Mouse (Mus musculus): ENCODE data around the gene Malsu1.

The Malsu1 gene

DNA sequence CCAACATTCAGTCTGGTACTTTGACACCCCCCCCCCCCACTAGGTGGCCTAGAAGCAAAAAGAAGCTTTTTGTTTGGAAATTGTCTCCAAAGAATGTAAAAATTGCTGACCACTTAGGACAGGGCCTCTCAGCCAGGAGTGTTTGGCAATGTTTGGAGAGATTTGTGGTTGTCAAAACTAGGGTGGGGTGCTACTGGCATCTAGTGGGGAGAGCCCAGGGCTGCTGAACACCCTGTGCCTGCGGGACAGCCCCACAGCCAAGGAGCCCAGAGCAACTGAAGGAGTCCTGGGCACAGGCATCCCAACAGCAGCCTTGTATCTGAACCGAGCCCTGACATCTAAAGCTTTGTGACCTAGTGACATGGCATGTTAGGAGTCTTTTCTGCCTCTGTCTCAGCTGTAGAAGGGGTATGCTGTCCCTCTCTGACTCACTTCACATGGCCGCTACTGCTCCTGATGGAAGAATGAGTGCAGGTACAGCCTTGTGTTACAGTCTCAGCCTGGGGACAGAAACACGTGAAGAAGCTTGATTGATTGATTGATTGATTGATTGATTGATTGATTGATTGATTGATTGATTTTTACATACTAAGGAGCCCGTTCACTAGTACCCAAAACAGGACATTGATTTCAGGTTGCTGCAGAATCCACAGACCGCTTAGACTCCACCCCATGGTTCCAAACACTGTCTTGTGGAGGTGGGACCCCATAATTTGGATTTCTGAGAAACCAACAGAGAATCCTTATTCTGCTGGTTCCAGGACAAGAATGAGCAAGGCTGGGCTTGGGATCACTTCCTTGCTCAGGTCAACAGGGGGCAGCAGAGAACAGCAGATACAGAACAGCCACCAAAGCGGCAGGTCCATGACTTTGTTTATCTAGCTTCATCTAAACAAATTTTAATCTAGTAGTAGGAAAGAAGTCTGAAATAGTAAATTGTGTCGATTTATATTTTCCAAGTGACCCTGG is 16.3 kb upstream of the Malsu1 start:
- ATAC-seq (ENCODE audit: insufficient number of reproducible peaks, low FRiP score, low TSS enrichment), result peak; percentile 45; the same call in 1 of the 2 replicates

DNA sequence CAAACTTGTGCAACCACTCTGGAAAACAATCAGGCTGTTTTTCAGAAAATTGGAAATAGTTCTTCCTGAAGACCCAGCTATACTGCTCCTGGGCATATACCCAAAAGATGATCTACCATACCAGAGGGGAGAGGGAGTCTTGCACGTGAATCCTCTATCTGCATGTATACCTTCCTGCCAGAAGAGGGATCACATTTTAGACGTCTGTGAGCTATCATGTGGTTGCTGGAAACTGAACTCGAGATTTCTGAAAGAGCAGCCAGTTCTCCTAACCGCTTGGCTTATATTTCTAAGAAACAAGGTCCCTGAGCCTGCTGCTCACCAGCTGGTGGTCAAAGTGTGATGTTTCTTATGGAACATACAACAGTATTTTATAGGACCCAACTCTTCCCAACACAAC is 5.2 kb upstream of the Malsu1 start:
- no peak for ATAC-seq (ENCODE audit: insufficient number of reproducible peaks, low FRiP score, low TSS enrichment)

DNA sequence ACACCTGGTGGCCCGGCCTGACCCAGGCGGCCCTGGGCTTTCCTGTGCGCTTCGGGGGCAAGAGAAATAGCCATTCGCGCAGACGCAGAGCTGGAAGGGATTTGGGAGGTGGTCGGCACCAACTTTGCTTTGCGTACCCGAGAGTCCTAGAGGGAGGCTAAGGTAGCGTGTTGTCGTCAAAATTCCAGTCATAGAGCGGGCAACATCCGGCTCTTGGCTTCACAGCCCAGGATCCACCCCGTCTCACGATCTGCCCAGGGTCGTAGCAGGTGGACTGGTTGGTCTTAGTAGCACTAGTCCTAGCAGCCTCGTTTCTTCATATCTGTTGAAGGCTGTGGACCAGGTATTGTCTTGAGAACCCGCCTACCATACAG is 509 bp downstream of the Malsu1 start:
- ATAC-seq (ENCODE audit: insufficient number of reproducible peaks, low FRiP score, low TSS enrichment), result no peak; the same call in 1 of the 2 replicates

DNA sequence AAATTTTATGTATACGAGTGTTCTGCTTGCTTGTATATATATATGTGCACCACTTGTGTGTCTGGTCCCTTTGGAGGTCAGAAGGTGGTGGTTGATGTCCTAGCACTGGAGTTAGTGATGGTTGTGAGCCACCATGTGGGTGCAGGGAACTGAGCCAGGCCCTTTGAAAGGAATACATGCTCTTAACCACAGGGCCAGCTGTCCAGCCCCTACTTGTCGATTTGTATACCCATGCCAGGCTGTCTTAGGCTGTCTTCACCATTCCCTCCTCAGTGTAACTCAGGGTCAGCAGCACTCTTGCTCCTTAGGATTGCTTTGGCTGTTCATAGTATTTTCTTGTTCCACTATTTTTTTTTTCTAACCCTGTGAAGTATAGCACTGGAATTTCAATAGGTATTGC is 4.3 kb downstream of the Malsu1 start:
- no peak for ATAC-seq (ENCODE audit: insufficient number of reproducible peaks, low FRiP score, low TSS enrichment)

DNA sequence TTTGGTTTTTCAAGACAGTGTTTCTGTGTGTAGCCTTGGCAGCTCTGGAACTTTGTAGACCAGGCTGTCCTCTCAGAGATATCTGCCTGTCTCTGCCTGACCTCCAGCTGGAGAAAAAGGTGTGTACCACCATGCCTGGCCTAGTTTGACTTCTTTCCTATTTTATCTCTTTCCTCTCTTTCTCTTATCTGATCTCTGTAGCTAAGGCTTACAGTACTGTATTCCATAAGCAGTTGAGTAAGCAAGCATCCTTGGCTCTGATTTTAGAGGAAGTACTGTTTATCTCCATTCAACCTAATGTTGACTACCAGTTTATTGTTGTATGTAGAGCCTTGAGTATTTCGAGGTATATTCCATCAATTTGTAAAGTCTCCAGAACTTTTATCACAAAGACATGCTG is 5.7 kb downstream of the Malsu1 start:
- no peak for ATAC-seq (ENCODE audit: insufficient number of reproducible peaks, low FRiP score, low TSS enrichment)

DNA sequence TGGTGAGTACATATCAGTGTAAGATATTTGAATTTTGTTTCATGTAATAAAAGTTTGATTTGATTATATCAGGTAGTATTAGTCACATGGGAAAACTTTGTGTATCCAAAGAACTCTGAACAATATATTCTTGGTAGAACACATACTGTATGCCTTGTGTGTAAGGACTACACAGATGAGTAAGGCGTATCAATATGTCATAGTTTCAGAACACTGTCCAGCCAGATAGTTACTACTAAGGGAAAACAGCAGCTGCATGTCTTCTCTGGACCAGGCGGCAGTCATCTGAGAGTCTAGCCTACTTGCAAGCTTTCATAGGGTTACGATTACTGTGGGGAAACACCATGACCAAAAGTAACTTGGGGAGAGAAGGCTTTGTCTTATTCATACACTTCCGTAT is 9.4 kb downstream of the Malsu1 start:
- ATAC-seq (ENCODE audit: insufficient number of reproducible peaks, low FRiP score, low TSS enrichment), result no peak

DNA sequence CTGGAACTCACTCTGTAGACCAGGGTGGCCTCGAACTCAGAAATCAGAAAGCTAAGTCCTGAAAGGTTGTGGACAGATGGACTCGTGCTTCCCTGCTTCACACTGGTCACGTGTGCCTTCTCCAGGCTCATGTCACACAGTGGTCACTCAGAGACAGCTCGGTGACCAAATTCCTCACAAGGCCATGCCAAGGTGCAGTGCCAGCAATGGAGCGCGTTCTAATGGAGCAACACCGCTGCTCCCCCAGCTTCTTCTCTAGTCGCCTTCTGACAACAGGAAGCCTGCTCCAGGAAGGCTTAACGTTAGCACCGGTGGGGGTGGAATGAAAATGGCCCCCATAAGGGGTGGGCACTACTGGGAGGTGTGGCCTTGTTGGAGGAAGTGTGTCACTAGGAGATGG is 21.4 kb downstream of the Malsu1 start:
- no peak for ATAC-seq (ENCODE audit: insufficient number of reproducible peaks, low FRiP score, low TSS enrichment)

DNA sequence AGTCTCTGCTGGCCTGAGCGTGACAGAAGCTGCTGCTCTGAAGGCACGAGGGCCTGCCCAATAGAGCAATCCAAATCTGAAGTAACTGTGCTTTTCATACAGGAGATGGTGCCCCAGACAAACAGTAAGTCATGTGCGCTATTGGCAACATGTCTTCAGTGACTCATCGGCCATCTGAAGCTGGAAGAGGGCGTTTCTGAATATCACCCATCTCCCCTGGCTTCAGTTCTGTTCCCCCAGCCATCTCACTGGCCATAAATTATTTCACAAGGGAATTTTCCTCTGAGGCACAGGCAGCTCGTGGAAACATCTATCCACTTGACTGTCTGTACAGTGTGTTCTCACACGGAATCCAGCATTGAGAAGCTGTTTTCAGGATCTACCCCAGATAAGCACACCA is 22.8 kb downstream of the Malsu1 start:
- ATAC-seq (ENCODE audit: insufficient number of reproducible peaks, low FRiP score, low TSS enrichment), result 0 out of 2 replicates have a peak, but pooled peaks have one; percentile 17

DNA sequence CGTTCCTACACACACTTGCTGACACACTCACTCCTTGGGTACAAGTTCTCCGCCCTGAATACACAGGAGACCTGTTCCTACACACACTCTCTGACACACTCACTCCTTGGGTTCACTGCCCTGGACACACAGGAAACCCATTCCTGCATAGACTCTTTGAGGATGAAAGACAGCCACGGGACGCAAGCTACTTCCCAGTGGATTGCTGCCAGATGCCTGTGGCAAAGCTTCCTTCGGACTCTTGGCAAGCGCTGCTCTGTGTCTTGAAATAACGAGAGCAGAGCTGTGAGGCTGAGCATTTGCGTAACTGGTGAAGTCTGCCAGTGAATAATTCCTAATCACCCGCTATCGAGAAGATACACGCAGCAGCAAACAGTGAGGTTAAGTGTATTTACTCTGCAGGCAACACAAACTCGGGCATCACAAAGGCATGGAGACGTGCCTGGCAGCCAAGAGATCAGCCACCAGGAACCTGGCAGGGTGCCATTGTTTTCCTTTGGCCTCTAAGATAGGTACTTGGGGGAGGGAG is 23.4 kb downstream of the Malsu1 start:
- peak; percentile 68 for ATAC-seq (ENCODE audit: insufficient number of reproducible peaks, low FRiP score, low TSS enrichment)

DNA sequence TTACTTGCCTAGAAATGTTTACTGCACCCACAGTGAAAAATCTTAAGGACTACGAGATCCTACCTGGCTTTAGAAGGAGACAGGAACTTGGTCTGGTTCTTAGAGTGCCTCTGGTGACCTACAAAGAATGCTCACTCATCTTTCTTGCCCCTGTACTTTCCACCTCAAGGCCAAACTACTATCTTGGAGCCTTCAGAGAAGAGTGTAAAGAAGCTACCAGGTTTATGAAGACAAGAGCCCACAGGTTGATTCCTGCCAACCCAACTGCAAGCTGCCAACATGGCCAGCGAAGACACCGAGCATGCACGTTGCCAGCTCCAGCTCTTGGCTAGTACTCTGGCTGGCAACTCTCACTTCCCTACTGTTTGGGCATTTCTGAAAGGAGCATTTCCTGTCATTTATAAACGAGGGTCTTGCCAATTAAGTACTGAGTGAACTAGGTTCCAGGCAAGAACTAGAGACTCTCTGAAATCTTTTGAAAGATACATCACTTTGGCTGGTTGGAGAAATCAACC is 24.1 kb downstream of the Malsu1 start:
- no peak for ATAC-seq (ENCODE audit: insufficient number of reproducible peaks, low FRiP score, low TSS enrichment)

DNA sequence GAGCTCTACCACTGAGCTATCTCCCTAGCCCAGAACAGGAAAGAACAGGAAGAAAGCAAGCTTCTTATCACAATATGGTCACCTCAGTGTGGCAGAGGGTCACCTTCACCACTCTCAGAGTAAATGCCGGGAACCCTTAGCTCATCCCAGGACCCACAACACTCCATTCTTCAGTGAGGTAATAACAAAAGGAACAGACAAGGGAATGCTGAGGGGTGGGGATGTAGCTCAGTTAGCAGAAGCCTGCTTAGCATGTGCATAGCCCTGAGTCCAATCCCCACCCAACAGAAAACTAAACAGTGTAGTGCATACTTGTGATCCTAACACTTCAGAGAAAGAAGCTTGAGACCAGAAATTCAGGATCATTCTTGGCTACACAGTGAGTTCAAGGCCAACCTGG is 25.5 kb downstream of the Malsu1 start:
- ATAC-seq (ENCODE audit: insufficient number of reproducible peaks, low FRiP score, low TSS enrichment), result no peak

DNA sequence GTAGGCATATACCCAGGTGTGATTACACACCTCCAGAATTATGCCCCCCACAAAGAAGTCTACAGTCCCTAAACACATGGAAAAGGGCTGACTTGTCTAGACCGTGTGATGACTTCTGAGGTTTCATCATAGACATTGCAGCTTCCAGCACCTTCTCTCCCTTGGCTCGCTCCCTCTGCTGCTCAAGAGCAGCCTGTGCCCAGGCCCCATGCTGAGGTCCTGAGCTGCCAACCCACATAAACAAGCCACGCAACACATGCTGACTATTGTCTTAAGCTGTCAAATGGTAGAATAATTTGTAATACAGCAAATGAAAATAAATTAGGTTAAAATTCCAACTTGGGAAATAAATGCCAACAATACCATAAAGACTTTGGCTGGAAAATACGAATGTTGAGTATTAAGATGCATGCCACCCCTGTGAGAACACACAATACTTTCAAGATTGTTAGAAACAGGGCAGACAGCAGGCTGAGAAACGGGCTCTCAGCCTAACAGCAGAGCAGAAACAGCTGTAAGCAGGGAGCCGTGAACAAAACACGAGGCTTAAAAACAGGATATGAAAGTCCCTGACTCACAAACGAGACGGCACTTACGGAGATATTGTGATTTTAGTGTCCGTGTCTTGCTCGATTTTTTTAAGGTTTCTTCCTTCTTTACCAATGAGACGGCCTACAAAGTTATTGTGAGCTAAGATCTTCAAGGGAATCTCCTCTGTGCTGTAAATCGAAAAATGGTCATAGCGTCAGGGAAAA is 33.3 kb downstream of the Malsu1 start:
- peak; percentile 69; the same call in 1 of the 2 replicates for ATAC-seq (ENCODE audit: insufficient number of reproducible peaks, low FRiP score, low TSS enrichment)

DNA sequence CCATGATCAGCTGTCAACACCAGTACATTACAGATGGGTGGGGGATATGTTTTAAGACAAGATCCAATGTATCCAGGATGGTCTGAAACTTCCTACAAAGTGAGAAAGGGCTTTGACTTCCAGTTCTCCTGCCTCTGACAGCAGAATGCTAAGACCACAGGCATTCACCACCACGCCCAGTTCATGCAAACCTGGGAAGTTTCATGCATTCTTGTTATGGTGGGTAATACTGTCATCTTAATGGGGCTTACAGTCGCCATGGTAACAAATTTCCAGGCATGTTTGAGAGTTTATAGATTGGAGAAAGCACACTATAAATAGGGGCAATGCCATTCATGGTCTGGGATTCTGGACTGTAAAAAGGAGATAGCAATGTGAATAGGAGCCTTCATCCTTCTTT is 35.6 kb downstream of the Malsu1 start:
- no peak for ATAC-seq (ENCODE audit: insufficient number of reproducible peaks, low FRiP score, low TSS enrichment)

DNA sequence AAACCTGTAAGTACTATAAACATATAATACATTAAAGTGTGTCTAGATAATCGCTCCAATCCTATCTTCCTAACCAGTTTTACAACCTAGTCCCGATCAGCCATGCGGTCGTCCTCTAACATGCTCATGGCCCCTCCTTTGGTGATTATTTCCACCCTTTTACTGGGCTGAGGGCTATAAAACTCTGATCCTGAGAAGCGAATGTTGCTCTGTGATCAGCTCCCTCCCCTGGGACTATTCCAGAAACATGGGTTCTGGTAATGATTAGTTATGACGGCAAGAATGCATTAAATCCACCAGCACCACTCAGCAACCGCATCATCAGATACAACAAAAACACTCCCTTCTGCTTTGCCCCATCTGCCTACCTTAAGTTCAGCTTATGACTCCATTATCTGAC is 40.3 kb downstream of the Malsu1 start:
- no peak for ATAC-seq (ENCODE audit: insufficient number of reproducible peaks, low FRiP score, low TSS enrichment)

DNA sequence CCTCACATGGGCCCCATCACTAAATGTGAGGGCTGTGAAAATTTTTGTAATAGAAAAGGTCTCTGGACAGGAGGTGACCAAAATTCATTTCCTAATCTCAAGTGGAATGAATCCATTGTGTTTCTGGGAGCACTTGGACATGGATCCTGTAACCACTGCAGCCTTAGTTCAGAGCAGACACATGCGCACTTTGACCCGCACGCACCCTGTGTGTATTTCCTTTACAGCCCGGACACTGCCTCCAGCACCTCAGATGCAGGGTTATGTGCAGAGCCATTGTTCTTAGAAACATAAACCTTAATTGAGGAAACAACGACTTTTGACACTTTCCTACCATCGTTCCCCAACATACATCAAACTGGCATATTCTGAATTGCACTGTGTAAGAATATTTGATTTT is 40.9 kb downstream of the Malsu1 start:
- no peak for ATAC-seq (ENCODE audit: insufficient number of reproducible peaks, low FRiP score, low TSS enrichment)

DNA sequence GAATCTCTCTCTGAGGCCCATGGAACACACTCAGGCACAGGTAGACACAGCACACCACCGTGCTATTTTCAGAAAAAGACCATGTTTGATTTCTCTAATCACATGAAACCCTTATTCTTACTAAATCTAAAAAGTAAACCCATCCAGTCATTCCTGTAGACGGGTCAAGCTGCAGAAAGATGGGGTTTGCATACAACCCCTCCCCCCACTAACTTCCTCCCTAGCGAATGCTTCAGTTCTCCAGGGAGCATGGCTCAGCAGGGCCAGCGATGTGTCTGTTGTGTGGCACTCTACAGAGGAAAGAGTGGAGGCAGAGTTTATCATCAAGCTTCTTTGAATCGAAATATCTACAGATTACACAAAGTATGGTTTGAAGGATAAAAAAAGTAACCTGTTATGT is 42.0 kb downstream of the Malsu1 start:
- ATAC-seq (ENCODE audit: insufficient number of reproducible peaks, low FRiP score, low TSS enrichment), result no peak

DNA sequence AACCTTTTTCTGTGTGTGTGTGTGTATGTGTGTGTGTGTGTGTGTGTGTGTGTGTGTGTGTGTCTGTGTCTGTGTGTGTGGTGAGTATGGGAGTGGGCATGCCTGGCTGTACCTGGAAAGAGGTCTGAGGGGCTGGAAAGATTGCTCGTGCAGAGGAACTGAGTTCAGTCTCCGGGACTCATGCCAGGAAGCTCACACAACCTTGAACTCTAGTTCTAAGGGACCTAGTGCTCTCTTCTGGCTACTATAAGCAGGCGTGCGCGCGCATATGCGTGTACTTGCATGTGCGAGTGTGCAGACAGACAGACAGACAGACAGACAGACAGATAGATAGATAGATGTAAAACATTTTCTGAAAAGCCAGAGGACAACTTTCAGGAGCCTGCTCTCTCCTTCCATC is 42.6 kb downstream of the Malsu1 start:
- ATAC-seq (ENCODE audit: insufficient number of reproducible peaks, low FRiP score, low TSS enrichment), result no peak

DNA sequence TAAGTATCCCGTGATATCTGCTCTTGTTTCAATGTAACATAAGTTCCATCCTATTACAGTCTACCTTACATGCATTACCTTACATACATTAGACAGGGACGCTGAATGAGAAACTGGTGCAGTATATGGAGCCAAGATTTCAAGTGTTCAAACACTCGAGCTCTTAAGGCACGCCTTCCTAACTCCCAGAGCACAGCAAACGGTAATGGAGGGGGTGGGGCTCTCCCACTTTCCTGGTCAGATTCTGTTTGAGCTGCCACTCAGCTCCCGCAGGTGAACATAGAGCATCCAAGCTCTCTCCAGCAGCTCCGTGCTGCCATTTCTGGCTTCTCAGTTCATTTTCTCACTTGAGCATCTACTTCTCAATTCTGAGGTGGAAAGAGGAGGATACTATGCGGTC is 44.9 kb downstream of the Malsu1 start:
- no peak for ATAC-seq (ENCODE audit: insufficient number of reproducible peaks, low FRiP score, low TSS enrichment)

DNA sequence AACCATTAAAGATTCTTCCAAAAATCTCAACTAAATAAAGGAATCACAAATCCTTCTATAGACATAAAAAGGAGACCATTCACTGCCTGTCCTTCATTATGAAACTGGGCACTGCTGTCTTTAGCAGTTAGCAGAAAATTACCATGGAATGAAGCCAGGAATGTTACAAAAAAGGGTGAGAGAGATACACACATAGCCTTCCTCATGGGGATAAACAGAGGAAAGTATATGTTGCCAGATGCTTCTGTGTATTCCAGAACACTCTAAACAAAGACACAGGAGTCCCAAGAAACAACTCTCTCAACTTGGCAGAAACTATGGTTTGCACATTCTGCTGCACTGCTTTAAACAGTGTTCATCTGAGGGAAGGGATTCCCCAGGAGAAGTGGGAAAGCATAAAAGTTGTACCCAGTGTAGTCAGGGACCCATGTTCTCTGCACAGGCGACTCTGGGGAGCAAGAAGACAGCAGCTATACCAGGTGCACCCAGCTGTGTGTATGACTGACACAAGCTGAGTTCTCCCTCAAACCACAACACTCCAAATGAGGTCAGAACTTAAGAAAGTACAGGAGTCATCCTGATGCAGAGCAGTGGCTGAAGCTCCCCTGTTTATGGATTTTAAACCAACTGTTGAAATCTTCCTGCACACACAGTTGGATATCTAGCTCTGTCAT is 46.0 kb downstream of the Malsu1 start:
- no peak for ATAC-seq (ENCODE audit: insufficient number of reproducible peaks, low FRiP score, low TSS enrichment)

DNA sequence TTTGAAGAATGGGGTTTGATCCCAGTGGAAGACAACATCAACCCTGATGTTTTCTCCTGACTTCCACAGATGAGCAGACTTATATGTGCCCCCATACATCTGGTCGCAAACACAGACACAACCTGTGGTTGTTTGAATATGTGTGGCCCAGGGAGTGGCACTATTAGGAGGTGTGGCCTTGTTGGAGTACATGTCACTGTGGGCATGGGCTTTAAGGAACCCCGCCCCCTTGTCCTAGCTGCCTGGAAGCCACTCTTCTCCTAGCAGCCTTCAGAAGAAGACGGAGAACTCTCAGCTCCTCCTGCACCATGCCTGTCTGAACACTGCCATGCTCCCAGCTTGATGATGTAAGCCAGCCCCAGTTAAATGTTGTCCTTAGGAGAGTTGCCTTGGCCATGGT is 46.8 kb downstream of the Malsu1 start:
- ATAC-seq (ENCODE audit: insufficient number of reproducible peaks, low FRiP score, low TSS enrichment), result no peak

DNA sequence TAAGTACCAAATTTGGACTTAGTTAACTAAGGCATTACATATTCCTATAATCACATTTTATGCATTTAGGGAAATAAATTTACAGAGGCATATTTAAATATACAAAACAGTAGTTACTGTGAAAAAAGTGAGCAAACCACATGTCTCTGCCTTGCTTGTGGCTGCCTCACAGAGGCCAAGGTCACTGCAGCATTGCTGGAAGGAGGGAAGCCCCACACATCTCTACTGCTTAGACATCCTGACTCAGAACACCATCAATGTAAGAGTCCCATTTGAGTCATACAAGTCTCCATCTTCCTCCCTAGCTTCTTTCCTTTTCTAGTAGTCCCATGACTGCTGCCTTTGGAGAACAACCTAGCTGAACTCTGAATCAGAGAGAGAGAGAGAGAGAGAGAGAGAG is 56.7 kb downstream of the Malsu1 start:
- no peak for ATAC-seq (ENCODE audit: insufficient number of reproducible peaks, low FRiP score, low TSS enrichment)

Measured in cerebellum, adult (tissue).